Mouse (Mus musculus): ENCODE results near the gene Card6.

Gene Card6

GRCm38 (mm10) chr15:5129111-5129805 is 20.9 kb upstream of the Card6 start:
- no peak for DNase-seq

- no peak for DNase-seq
Observed at GRCm38 (mm10) chr15:5128176-5128940, 20.0 kb upstream of the Card6 start.

GRCm38 (mm10) chr15:5127487-5127886 is 19.1 kb upstream of the Card6 start:
- DNase-seq = no peak

- no peak for DNase-seq
Observed at GRCm38 (mm10) chr15:5126456-5126855, 18.1 kb upstream of the Card6 start.

- DNase-seq = no peak
Observed at GRCm38 (mm10) chr15:5121535-5122313, 13.4 kb upstream of the Card6 start.

GRCm38 (mm10) chr15:5119707-5120106 is 11.4 kb upstream of the Card6 start:
- no peak for DNase-seq

GRCm38 (mm10) chr15:5119192-5119591 is 10.9 kb upstream of the Card6 start:
- no peak for DNase-seq

GRCm38 (mm10) chr15:5118626-5119025 is 10.3 kb upstream of the Card6 start:
- DNase-seq = no peak

GRCm38 (mm10) chr15:5117031-5117601 is 8.8 kb upstream of the Card6 start:
- DNase-seq = peak in 1 of 2 experiments; percentile 10

- peak; percentile 98 to 99 for DNase-seq
Observed at GRCm38 (mm10) chr15:5116270-5117030, 8.1 kb upstream of the Card6 start, which contains the start of gene Rpl37. Rpl37 (plus strand) TSS chr15:5116645.

- no peak for DNase-seq
Observed at GRCm38 (mm10) chr15:5115173-5115572, 6.8 kb upstream of the Card6 start.

GRCm38 (mm10) chr15:5112651-5113050 is 4.3 kb upstream of the Card6 start:
- DNase-seq = no peak

- no peak for DNase-seq
Observed at GRCm38 (mm10) chr15:5108655-5109040, 309 bp upstream of the Card6 start.

- DNase-seq = no peak
Observed at GRCm38 (mm10) chr15:5106293-5106692, 2.0 kb downstream of the Card6 start.

GRCm38 (mm10) chr15:5105891-5106290 is 2.4 kb downstream of the Card6 start:
- DNase-seq = no peak

GRCm38 (mm10) chr15:5102312-5102711 is 6.0 kb downstream of the Card6 start:
- DNase-seq = no peak

- DNase-seq = no peak
Observed at GRCm38 (mm10) chr15:5097376-5097775, 11.0 kb downstream of the Card6 start.

- no peak for DNase-seq
Observed at GRCm38 (mm10) chr15:5095534-5096301, 12.6 kb downstream of the Card6 start.

GRCm38 (mm10) chr15:5090131-5090530 is 18.2 kb downstream of the Card6 start:
- DNase-seq = no peak

GRCm38 (mm10) chr15:5088850-5089608 is 19.3 kb downstream of the Card6 start:
- no peak for DNase-seq

GRCm38 (mm10) chr15:5086162-5086561 is 22.2 kb downstream of the Card6 start:
- DNase-seq = peak in 1 of 2 experiments; percentile 8
